Mouse (Mus musculus) adrenal gland, postnatal 0 days (tissue): Measurements from ENCODE around the gene Igf1r. TPM values are rescaled to one million over a fixed set of nuclear protein-coding genes. Genes with fewer than 3 reads are reported as not detected.

Experiments
- polyA plus RNA-seq: library from polyadenylated mRNA; unstranded; fragments of >200 nt; fragmentation: Nextera tagmentation; extraction: Ambion mirVana; gene quantifications from 2 replicates; pipeline ENCODE4 v1.2.1, GENCODE M21; 2015

The Igf1r gene
- polyA plus RNA-seq: 11.8 and 16.5 TPM in 2 replicates

DNA sequence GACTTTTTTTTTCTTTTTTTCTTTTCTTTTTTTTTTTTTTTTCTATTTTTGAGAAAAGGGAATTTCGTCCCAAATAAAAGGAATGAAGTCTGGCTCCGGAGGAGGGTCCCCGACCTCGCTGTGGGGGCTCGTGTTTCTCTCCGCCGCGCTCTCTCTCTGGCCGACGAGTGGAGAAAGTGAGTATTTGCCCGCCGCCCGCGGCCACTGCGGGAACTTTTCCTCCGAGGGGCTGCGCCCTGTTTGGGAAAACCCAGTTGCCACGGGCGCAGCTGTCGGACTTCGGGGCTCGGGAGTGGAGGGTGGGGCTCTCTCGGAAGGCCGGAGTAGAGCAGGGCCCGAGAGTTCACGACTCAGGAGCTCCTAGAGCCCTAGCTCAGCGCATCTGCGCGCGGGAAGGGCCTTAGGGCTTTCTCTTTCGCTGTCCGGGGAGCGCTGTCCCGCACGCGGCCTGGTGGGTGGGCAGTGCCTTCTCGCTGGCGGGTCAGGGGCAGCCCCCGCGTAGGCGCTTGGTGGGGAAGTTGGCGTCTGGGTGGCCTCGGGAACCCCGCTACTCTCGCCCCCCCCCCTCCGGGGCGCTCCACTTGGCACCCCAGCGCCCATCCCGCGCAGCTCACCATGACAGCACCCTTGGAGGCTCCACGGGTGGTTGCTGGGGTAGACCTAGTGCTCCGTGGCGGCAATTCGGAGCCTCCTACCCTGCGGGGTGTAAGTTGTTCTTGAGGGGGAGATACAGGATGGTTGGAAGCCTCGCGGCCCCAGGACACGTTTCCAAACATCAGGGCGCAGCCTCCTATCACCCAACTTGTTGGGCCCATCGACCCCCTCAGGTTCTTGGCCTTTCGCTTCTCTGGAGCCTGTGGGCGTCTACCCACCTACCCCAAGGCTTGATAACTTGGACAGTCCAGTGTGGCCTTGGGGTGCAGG is at the start of gene Igf1r:
Igf1r (plus strand) TSS at position 51 of the 924 bp plus-strand sequence.

DNA sequence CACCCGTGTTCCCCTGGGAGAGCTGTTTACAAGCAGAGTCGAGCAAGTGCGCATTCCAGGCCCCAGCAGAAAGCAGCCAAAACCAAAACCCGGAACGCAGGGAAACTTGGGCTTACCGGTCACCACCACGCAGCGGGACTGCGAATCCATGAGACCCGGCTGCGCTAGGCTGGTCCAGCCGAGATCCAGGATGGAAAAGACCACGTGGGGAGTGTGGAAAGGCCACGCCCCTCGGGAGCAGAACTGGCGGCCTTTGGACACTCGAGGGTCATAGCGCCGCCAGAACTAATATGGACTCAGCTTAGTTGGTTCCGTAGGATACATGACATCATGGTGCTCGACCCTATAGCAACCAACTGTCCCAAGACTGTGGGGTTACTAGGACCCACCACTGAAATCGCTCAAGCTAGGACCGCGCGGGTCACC is 311.4 kb downstream of the Igf1r start, which contains the start of gene Pgpep1l:
Pgpep1l (minus strand) TSS at position 206 of the 426 bp plus-strand sequence.

DNA sequence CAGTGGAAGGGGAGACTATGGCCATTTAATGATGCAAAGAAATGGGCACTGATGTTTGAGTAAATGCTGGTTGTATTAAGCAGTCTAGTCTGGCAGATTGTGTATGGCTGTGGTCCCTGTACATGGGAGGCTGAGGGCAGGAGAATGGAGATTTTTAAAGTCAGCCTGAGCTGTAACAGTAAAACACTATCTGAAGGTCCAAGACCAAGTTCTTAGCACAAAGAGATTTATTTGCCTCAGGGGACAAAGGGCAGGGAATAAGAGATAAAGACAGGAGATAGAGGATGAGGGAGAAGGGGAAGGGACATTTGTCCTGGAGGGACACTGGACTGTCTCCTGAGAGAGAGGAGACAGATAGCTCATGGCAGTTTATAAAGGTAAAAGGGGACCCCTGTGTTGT is 320.9 kb downstream of the Igf1r start, which contains the start of gene Fam169b:
Fam169b (plus strand) TSS at position 325 of the 400 bp plus-strand sequence.

Other genes starting within 250 kb of the Igf1r start
- 1.2 and 1.4 TPM in 2 replicates for gene Synm, start 193.1 kb upstream of the Igf1r start, polyA plus RNA-seq